Mouse (Mus musculus) heart, embryonic 16.5 days (tissue): Measurements from ENCODE around the gene Paxip1. TPM values are rescaled to one million over a fixed set of nuclear protein-coding genes. Genes with fewer than 3 reads are reported as not detected.

Source experiments
- ATAC-seq: fragments of 200-750 bp; cut with Nextera tagmentation; replicated peaks from 2 replicates; pipeline ENCODE4 v1.8.0; 2017; ENCODE audit warnings: moderate number of reproducible peaks; ENCODE audit not compliant: insufficient read depth, low FRiP score; ENCODE audit errors: extremely low read depth
- H3K27ac ChIP-seq: fragments of 300-500 bp; sonication (generic); 2 replicates; pipeline ENCODE4 v1.5.1; 2014; ENCODE audit warnings: mild to moderate bottlenecking, low read length, control low read depth, moderate library complexity
- H3K27me3 ChIP-seq: fragments of 300-500 bp; sonication (generic); 2 replicates; pipeline ENCODE4 v1.6.1; 2014; ENCODE audit warnings: low read length, mixed read lengths; ENCODE audit not compliant: control insufficient read depth, insufficient read depth
- H3K36me3 ChIP-seq: fragments of 300-500 bp; sonication (generic); 2 replicates; pipeline ENCODE4 v1.6.1; 2014; ENCODE audit not compliant: control insufficient read depth, insufficient read depth
- H3K4me1 ChIP-seq: fragments of 300-500 bp; sonication (generic); 2 replicates; pipeline ENCODE4 v1.6.1; 2014; ENCODE audit warnings: low read length, mixed read lengths; ENCODE audit not compliant: control insufficient read depth, insufficient read depth
- H3K4me2 ChIP-seq: fragments of 300-500 bp; sonication (generic); 2 replicates; pipeline ENCODE4 v1.6.1; 2014; ENCODE audit warnings: low read depth, mild to moderate bottlenecking, control low read depth, low read length
- H3K4me3 ChIP-seq: fragments of 300-500 bp; sonication (generic); 2 replicates; pipeline ENCODE4 v1.5.1; 2014; ENCODE audit warnings: mild to moderate bottlenecking, control low read depth, low read length
- H3K9ac ChIP-seq: fragments of 300-500 bp; sonication (generic); 2 replicates; pipeline ENCODE4 v1.6.1; 2014; ENCODE audit warnings: low read length, control low read depth
- H3K9me3 ChIP-seq: fragments of 300-500 bp; sonication (generic); replicated peaks from 2 replicates; pipeline ENCODE4 v1.6.1; 2016; ENCODE audit warnings: low read length; ENCODE audit not compliant: control insufficient read depth
- WGBS: fragments of 180-500 bp; shearing (Covaris S2); extraction: QIAGEN DNeasy Blood & Tissue Kit; methylation state at CpG from one replicate; pipeline ENCODE4 v1.1.7; 2014; 5-methylcytosine and 5-hydroxymethylcytosine counted together
- polyA plus RNA-seq: library from polyadenylated mRNA; unstranded; fragments of >200 nt; fragmentation: Nextera tagmentation; extraction: Ambion mirVana; gene quantifications from 2 replicates; pipeline ENCODE4 v1.2.1, GENCODE M21; 2015

Paxip1 gene
- polyA plus RNA-seq, 1 experiment from 2014 or later, result 19.4 TPM

DNA sequence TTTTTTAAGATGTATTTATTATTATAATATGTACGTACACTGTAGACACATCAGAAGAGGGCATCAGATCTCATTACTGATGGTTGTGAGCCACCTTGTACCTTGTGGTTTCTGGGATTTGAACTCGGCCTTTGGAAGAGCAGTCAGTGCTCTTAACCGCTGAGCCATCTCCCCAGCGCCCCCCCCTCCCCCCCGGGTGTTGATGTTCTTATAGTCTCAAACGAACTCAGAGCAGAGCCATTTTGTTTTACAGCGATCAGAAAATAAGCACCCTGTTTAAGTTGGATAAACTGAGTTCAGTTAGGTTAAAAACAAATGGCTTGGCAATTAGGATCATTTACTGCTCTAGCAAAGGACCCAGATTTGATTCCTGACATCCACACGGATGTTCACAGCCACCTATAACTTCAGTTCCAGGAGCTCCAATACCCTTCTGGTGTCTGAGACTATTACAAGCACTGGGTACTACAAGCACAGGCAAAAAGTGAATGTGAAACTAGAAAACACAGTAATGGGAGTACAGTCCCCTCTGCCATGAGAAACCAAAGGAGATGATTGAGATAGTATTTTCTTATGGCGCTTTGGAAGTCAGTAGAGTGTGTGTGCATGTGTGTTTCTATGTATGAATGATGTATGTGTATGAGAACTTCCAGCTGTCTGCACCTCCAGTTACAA is 1.2 kb upstream of the Paxip1 start:
- Histone ChIP-seq H3K9me3 (no peaks in the 10 kb centered on the region), H3K27ac (no peak overlapping the region), H3K4me3 (peak overlapping the region; percentile 85), H3K4me1 (peaks cover 12% of the 10 kb centered on the region), H3K4me2 (peak overlapping the region; percentile 76), H3K9ac (peak overlapping the region; percentile 87; the same call in 1 of the 2 replicates), H3K27me3 (no peaks in the 10 kb centered on the region), H3K36me3 (peaks cover 9% of the 10 kb centered on the region)
- no peak for ATAC-seq
- 50% methylated on average over 9 of the region's 9 CpGs for WGBS

DNA sequence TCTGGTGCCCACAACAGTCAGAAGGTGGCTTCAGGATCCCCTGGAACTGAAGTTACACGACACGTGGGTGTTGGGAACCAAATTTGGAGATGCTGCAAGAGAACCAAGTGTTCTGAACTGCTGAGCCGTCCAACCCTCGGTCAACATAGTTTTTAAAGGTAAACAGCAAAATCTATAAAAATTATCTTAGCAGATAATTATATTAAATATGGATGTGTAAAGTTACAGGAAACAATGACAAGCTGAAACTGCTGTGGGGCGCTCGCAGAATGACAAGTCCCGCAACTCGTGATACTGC is 631 bp upstream of the Paxip1 start:
- 9% methylated on average over 8 of the region's 8 CpGs for WGBS
- H3K4me3 ChIP-seq, result peak overlapping the region; percentile 85
- peaks cover 14% of the 10 kb centered on the region for H3K36me3 ChIP-seq
- no peak for ATAC-seq
- H3K4me2 ChIP-seq, result peak overlapping the region; percentile 76
- H3K4me1 ChIP-seq, result peaks cover 12% of the 10 kb centered on the region
- no peaks in the 10 kb centered on the region for H3K27me3 ChIP-seq
- no peaks in the 10 kb centered on the region for H3K9me3 ChIP-seq
- peak overlapping the region; percentile 87 for H3K9ac ChIP-seq
- peak overlapping the region; percentile 95 for H3K27ac ChIP-seq

DNA sequence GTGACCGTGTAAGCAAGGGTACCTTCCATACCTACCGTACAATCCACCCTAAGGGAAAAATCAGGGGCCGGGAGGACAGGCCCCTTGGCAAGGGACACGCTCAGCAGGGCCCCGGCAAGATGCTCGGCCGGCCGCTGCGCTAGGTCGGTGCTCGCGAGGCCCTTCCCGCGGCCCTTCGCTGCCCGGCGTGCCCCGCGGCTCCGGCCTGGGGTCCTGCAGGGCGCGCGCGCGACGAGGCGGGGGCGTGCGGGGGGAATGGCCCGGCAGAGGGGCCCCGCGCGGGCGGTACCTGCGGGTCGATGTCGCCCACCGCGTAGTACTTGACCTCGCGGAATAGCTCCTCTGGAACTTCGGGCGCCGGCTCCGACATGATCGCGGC is 592 bp downstream of the Paxip1 start:
- WGBS, result under 1% methylated on average over 47 of the region's 47 CpGs
- H3K9me3 ChIP-seq, result no peaks in the 10 kb centered on the region
- peak overlapping the region; percentile 76 for H3K4me2 ChIP-seq
- H3K27ac ChIP-seq, result peak overlapping the region; percentile 95
- H3K4me3 ChIP-seq, result peak overlapping the region; percentile 85
- peaks cover 25% of the 10 kb centered on the region for H3K36me3 ChIP-seq
- H3K4me1 ChIP-seq, result peaks cover 12% of the 10 kb centered on the region
- ATAC-seq, result peak; percentile 83
- H3K27me3 ChIP-seq, result no peaks in the 10 kb centered on the region
- H3K9ac ChIP-seq, result peak overlapping the region; percentile 87

DNA sequence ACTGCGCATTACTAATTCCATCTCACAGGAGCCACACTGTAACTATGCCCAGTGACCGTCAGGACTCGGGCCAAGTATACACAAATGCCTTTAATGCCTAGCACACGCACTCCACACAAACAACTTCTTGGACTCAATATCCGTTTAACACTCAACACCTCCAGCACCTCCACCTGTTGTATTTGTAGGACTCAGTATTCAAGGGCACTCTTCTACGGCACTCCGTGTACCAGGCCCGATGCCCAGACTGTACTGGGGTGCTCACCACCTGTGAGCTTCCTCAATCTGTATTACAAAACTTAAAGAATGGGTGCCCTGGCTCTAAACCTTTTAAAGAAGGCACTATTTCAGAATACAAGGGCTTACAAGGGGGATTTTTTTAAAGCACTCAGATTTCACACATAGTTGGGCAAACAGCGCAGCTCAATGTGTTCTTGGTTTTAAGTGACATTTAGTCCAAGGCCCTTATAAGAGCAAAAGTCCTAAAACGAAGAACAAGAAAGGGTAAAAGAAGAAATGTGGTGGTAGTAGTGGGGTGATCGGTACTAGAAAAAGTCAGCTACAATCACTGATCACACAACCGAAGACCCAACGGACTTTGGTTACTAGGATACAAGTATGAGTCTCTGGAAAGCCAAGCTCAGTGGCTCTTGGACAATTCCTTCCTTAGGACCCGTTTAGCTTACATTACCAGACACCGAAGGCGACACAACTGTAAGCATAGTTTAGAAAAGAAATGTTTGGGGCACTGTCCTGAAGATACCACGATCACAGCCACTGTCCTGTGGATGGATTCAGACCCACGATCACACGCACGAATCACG is 1.2 kb downstream of the Paxip1 start:
- no peaks in the 10 kb centered on the region for H3K27me3 ChIP-seq
- H3K4me1 ChIP-seq, result peaks cover 12% of the 10 kb centered on the region
- peak overlapping the region; percentile 87 for H3K9ac ChIP-seq
- H3K4me3 ChIP-seq, result peak overlapping the region; percentile 85
- peak overlapping the region; percentile 76 for H3K4me2 ChIP-seq
- no peaks in the 10 kb centered on the region for H3K9me3 ChIP-seq
- H3K27ac ChIP-seq, result peak overlapping the region; percentile 95
- no peak for ATAC-seq
- 17% methylated on average over 21 of the region's 21 CpGs for WGBS
- peaks cover 25% of the 10 kb centered on the region for H3K36me3 ChIP-seq

DNA sequence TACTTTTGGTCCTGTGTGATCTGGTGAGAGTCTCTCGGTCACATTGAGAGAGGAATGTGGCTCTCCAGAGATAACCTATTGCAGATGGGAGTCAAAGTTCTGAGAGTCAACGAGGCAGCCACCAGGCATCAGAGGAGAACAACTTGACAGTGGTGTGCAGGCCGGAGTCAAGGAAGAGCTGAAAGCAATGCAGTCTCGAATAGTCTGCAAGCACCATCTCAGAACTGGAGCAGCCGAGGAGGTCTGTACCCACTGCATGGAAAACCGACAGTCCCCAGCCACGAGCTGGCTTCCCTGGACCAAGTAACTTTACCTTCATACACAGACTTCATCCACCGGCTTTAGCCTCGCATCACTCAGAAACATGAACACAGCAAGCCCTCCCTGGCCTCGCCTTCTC is 1.9 kb downstream of the Paxip1 start:
- peak overlapping the region; percentile 76 for H3K4me2 ChIP-seq
- H3K27me3 ChIP-seq, result no peaks in the 10 kb centered on the region
- peaks cover 12% of the 10 kb centered on the region for H3K4me1 ChIP-seq
- no peak overlapping the region for H3K27ac ChIP-seq
- no peaks in the 10 kb centered on the region for H3K9me3 ChIP-seq
- H3K4me3 ChIP-seq, result peak overlapping the region; percentile 85
- peak overlapping the region; percentile 87 for H3K9ac ChIP-seq
- WGBS, result 45% methylated on average over 10 of the region's 10 CpGs
- no peak for ATAC-seq
- H3K36me3 ChIP-seq, result peaks cover 29% of the 10 kb centered on the region

DNA sequence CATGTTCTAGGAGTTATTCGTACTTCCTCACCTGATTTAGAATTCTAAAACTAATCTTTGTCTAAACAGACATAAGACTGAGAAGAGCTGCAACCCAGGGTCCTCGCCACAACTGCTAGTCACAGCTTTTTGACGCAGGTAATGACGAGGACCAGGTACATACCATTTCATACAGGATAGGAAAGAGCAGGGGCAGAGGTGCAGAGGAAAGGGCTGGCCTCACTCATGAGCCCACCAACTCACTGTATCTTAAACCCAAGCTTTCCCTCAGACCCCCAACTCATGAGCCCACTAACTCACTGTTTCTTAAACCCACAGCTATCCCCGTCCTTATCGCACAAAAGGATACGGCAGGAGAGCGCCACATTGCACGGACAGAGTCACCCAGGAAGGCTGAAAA is 8.1 kb downstream of the Paxip1 start:
- H3K27me3 ChIP-seq, result no peaks in the 10 kb centered on the region
- H3K4me2 ChIP-seq, result no peak overlapping the region
- WGBS, result 92% methylated on average over 9 of the region's 9 CpGs
- no peaks in the 10 kb centered on the region for H3K9me3 ChIP-seq
- no peak overlapping the region for H3K27ac ChIP-seq
- peaks cover 51% of the 10 kb centered on the region for H3K36me3 ChIP-seq
- no peak overlapping the region for H3K4me3 ChIP-seq
- ATAC-seq, result no peak
- H3K9ac ChIP-seq, result no peak overlapping the region
- no peaks in the 10 kb centered on the region for H3K4me1 ChIP-seq

DNA sequence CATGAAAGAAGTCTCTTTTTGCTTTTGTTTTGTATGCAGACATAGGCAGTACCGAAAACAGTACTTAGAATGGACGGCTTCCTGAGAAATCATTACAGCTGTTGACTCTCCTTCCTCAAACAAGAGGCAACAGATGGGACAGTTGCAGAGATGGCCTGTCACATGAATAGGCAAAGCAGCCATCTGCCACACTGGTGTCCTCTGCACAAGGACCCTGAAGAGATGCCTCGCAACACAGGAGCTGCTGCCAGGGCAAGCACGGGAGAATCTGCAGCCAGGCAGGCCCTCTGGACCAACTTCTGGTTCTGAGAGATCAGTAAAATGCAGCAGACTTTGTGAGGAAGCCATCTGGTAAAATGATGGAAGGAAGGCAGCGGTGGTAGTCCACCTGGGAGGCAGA is 23.5 kb downstream of the Paxip1 start:
- ATAC-seq, result no peak
- WGBS, result 88% methylated on average over 5 of the region's 5 CpGs
- H3K27ac ChIP-seq, result no peak overlapping the region
- H3K9ac ChIP-seq, result no peak overlapping the region
- H3K4me3 ChIP-seq, result no peak overlapping the region
- H3K27me3 ChIP-seq, result no peaks in the 10 kb centered on the region
- H3K4me1 ChIP-seq, result peaks cover 9% of the 10 kb centered on the region
- H3K4me2 ChIP-seq, result no peak overlapping the region
- H3K36me3 ChIP-seq, result peaks cover 46% of the 10 kb centered on the region
- no peaks in the 10 kb centered on the region for H3K9me3 ChIP-seq

DNA sequence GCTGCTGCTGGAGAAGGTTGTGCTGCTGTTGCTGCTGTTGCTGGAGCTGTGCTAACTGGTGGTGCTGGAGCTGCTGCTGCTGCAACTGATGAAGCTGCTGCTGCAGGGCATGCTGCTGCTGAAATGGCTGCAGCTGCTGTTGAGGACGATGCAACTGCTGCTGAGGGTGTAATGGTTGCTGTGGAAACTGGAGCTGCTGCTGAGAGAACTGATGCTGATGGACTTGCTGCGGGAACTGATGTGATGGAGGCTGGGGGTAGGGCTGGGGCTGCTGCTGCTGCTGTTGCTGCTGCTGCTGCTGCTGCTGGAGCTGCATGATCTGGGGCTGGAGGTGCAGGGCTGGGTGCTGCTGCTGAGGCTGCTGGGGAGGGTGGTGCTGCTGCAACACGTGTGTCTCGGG is 25.7 kb downstream of the Paxip1 start:
- WGBS, result 91% methylated on average over 4 of the region's 4 CpGs
- Histone ChIP-seq H3K4me2 (no peak overlapping the region), H3K27me3 (no peaks in the 10 kb centered on the region), H3K9me3 (no peaks in the 10 kb centered on the region), H3K9ac (no peak overlapping the region), H3K4me3 (no peak overlapping the region), H3K27ac (no peak overlapping the region), H3K4me1 (peaks cover 9% of the 10 kb centered on the region), H3K36me3 (peaks cover 44% of the 10 kb centered on the region)
- ATAC-seq, result no peak

DNA sequence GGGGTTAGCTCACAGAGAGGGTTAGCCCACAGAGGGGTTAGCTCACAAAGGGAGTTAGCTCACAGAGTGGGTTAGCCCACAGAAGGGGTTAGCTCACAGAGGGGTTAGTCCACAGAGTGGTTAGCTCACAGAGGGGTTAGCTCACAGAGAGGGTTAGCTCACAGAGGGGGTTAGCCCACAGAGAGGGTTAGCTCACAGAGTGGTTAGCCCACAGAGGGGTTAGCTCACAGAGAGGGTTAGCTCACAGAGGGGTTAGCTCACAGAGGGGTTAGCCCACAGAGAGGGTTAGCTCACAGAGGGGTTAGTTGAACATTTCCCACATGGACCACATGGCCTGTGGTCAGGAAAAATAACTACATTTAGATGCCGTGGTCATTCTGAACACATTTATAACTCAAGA is 46.5 kb downstream of the Paxip1 start:
- WGBS, result 91% methylated on average over 1 of the region's 1 CpGs
- ATAC-seq, result no peak
- H3K36me3 ChIP-seq, result peaks cover 53% of the 10 kb centered on the region
- no peak overlapping the region for H3K4me2 ChIP-seq
- no peak overlapping the region for H3K4me3 ChIP-seq
- H3K27ac ChIP-seq, result no peak overlapping the region
- peaks cover 3% of the 10 kb centered on the region; the same call in 1 of the 2 replicates for H3K9me3 ChIP-seq
- H3K9ac ChIP-seq, result no peak overlapping the region
- H3K4me1 ChIP-seq, result no peaks in the 10 kb centered on the region
- no peaks in the 10 kb centered on the region for H3K27me3 ChIP-seq
